Mouse (Mus musculus) stomach, postnatal 0 days (tissue): ENCODE results near the gene Tgfb1i1. TPM values are rescaled to one million over a fixed set of nuclear protein-coding genes. Genes with fewer than 3 reads are reported as not detected.

Experiments
- ATAC-seq: fragments of 200-750 bp; cut with Nextera tagmentation; 2 replicates; pipeline ENCODE4 v1.8.0; 2017; ENCODE audit not compliant: low FRiP score, low TSS enrichment
- DNase-seq: peaks from one replicate; pipeline ENCODE4 v3.0.0-alpha.2; 2016; ENCODE audit warnings: low spot score
- H3K27ac ChIP-seq: fragments of 300-500 bp; sonication (generic); replicated peaks from 2 replicates; pipeline ENCODE4 v1.5.1; 2014; ENCODE audit warnings: mild to moderate bottlenecking, control low read depth
- H3K27me3 ChIP-seq: fragments of 300-500 bp; sonication (generic); 2 replicates; pipeline ENCODE4 v1.6.1; 2014; ENCODE audit warnings: low read length; ENCODE audit not compliant: control insufficient read depth, insufficient read depth
- H3K36me3 ChIP-seq: fragments of 300-500 bp; sonication (generic); 2 replicates; pipeline ENCODE4 v1.6.1; 2014; ENCODE audit warnings: low read length, mixed read lengths; ENCODE audit not compliant: control insufficient read depth, insufficient read depth
- H3K4me1 ChIP-seq: fragments of 300-500 bp; sonication (generic); replicated peaks from 2 replicates; pipeline ENCODE4 v1.6.1; 2014; ENCODE audit warnings: antibody characterized with exemption; ENCODE audit not compliant: control insufficient read depth, insufficient read depth
- H3K4me2 ChIP-seq: fragments of 300-500 bp; sonication (generic); replicated peaks from 2 replicates; pipeline ENCODE4 v1.6.1; 2014; ENCODE audit warnings: low read depth, mild to moderate bottlenecking, control low read depth, moderate library complexity
- H3K4me3 ChIP-seq: fragments of 300-500 bp; sonication (generic); 2 replicates; pipeline ENCODE4 v1.5.1; 2014; ENCODE audit warnings: low read depth, low read length, control low read depth
- H3K9ac ChIP-seq: fragments of 300-500 bp; sonication (generic); 2 replicates; pipeline ENCODE4 v1.6.1; 2014; ENCODE audit warnings: mild to moderate bottlenecking, low read length, control low read depth, mixed read lengths
- H3K9me3 ChIP-seq: fragments of 300-500 bp; sonication (generic); 2 replicates; pipeline ENCODE4 v1.6.1; 2016; ENCODE audit warnings: low read length; ENCODE audit not compliant: control insufficient read depth
- CTCF ChIP-seq: IDR thresholded peaks from 2 replicates; pipeline ENCODE4 v1.5.1; 2016; ENCODE audit warnings: antibody characterized with exemption, low read depth, mild to moderate bottlenecking, moderate library complexity
- EP300 ChIP-seq: optimal IDR thresholded peaks from 2 replicates; pipeline ENCODE3; 2016; ENCODE audit warnings: antibody characterized with exemption
- WGBS: fragments of 180-500 bp; shearing (Covaris S2); extraction: QIAGEN DNeasy Blood & Tissue Kit; methylation state at CpG from one replicate; pipeline ENCODE4 v1.1.7; 2014; 5-methylcytosine and 5-hydroxymethylcytosine counted together
- polyA plus RNA-seq: library from polyadenylated mRNA; unstranded; fragments of >200 nt; fragmentation: Nextera tagmentation; extraction: Ambion mirVana; gene quantifications from 2 replicates; pipeline ENCODE4 v1.2.1, GENCODE M21; 2015

The Tgfb1i1 gene
- polyA plus RNA-seq, 1 experiment from 2014 or later: 167 TPM

GRCm38 (mm10) chr7:128284047-128284446, 37.4 kb downstream of the Tgfb1i1 start:
- WGBS: 59% methylated on average over 5 of the region's 5 CpGs
- no peak overlapping the region for H3K27ac ChIP-seq
- peaks cover 4% of the 10 kb centered on the region; the same call in 1 of the 2 replicates for H3K4me1 ChIP-seq
- H3K4me2 ChIP-seq: no peak overlapping the region
- H3K9me3 ChIP-seq: no peaks in the 10 kb centered on the region
- peaks cover 14% of the 10 kb centered on the region for H3K36me3 ChIP-seq
- H3K4me3 ChIP-seq: no peak overlapping the region
- no peak overlapping the region for H3K9ac ChIP-seq
- DNase-seq (no peak), ATAC-seq (no peak)
- no peaks in the 10 kb centered on the region for H3K27me3 ChIP-seq
- TF ChIP-seq EP300 (no peak), CTCF (no peak)

GRCm38 (mm10) chr7:128285060-128285459, 38.4 kb downstream of the Tgfb1i1 start:
- TF ChIP-seq CTCF (no peak), EP300 (no peak)
- Histone ChIP-seq H3K27ac (no peak overlapping the region), H3K27me3 (no peaks in the 10 kb centered on the region), H3K9me3 (no peaks in the 10 kb centered on the region), H3K4me2 (no peak overlapping the region), H3K9ac (no peak overlapping the region), H3K36me3 (peaks cover 13% of the 10 kb centered on the region), H3K4me1 (peaks cover 4% of the 10 kb centered on the region; the same call in 1 of the 2 replicates), H3K4me3 (no peak overlapping the region)
- ATAC-seq: no peak
- DNase-seq: no peak
- 90% methylated on average over 8 of the region's 8 CpGs for WGBS

GRCm38 (mm10) chr7:128288923-128289544, 42.4 kb downstream of the Tgfb1i1 start:
- peak; percentile 73 for DNase-seq

GRCm38 (mm10) chr7:128294785-128295184, 48.2 kb downstream of the Tgfb1i1 start:
- Histone ChIP-seq H3K27ac (no peak overlapping the region), H3K9me3 (no peaks in the 10 kb centered on the region), H3K4me2 (no peak overlapping the region), H3K4me3 (no peak overlapping the region), H3K4me1 (0 out of 2 replicates have a peak, but pooled peaks cover 4% of the 10 kb centered on the region), H3K36me3 (0 out of 2 replicates have a peak, but pooled peaks cover 2% of the 10 kb centered on the region), H3K27me3 (no peaks in the 10 kb centered on the region), H3K9ac (no peak overlapping the region)
- TF ChIP-seq EP300 (no peak), CTCF (no peak)
- no peak for ATAC-seq
- 84% methylated on average over 10 of the region's 10 CpGs for WGBS
- DNase-seq: no peak

More at GRCm38 (mm10) chr7:128288923-128289544, 42.4 kb downstream of the Tgfb1i1 start:
- Histone ChIP-seq H3K4me2 (peak overlapping the region; percentile 11), H3K4me1 (peaks cover 4% of the 10 kb centered on the region; the same call in 1 of the 2 replicates), H3K27ac (peak overlapping the region; percentile 63), H3K27me3 (no peaks in the 10 kb centered on the region), H3K36me3 (peaks cover 12% of the 10 kb centered on the region), H3K9me3 (no peaks in the 10 kb centered on the region), H3K9ac (peak overlapping the region; percentile 24), H3K4me3 (no peak overlapping the region)
- WGBS: 21% methylated on average over 9 of the region's 9 CpGs
- peak; percentile 89 for ATAC-seq
- no peak for TF ChIP-seq EP300
- TF ChIP-seq CTCF: peak; percentile 67

GRCm38 (mm10) chr7:128296514-128296913, 49.9 kb downstream of the Tgfb1i1 start:
- DNase-seq (no peak), ATAC-seq (no peak)
- H3K27ac ChIP-seq: no peak overlapping the region
- no peak overlapping the region for H3K9ac ChIP-seq
- peak overlapping the region; percentile 93; the same call in 1 of the 2 replicates for H3K4me2 ChIP-seq
- no peak overlapping the region; the same call in 1 of the 2 replicates for H3K4me3 ChIP-seq
- H3K36me3 ChIP-seq: no peaks in the 10 kb centered on the region
- no peak for TF ChIP-seq CTCF
- TF ChIP-seq EP300: no peak
- 68% methylated on average over 3 of the region's 3 CpGs for WGBS
- no peaks in the 10 kb centered on the region for H3K27me3 ChIP-seq
- H3K9me3 ChIP-seq: no peaks in the 10 kb centered on the region
- 0 out of 2 replicates have a peak, but pooled peaks cover 4% of the 10 kb centered on the region for H3K4me1 ChIP-seq

GRCm38 (mm10) chr7:128297291-128297616, 50.6 kb downstream of the Tgfb1i1 start:
- peak overlapping the region; percentile 93 for H3K4me2 ChIP-seq
- H3K27ac ChIP-seq: peak overlapping the region; percentile 91
- TF ChIP-seq EP300 (no peak), CTCF (no peak)
- DNase-seq (peak; percentile 19), ATAC-seq (no peak; the same call in 1 of the 2 replicates)
- H3K4me1 ChIP-seq: 0 out of 2 replicates have a peak, but pooled peaks cover 4% of the 10 kb centered on the region
- H3K9ac ChIP-seq: peak overlapping the region; percentile 90
- H3K27me3 ChIP-seq: no peaks in the 10 kb centered on the region
- H3K9me3 ChIP-seq: no peaks in the 10 kb centered on the region
- no peaks in the 10 kb centered on the region for H3K36me3 ChIP-seq
- H3K4me3 ChIP-seq: peak overlapping the region; percentile 84
- 24% methylated on average over 10 of the region's 10 CpGs for WGBS
